Mouse (Mus musculus) embryonic facial prominence, embryonic 11.5 days (tissue): ENCODE results near the gene Nme2. TPM values are rescaled to one million over a fixed set of nuclear protein-coding genes. Genes with fewer than 3 reads are reported as not detected.
A peak's percentile ranks its signal among the peaks of the same experiment; 100 is the strongest.

Experiments
- ATAC-seq: fragments of 200-750 bp; cut with Nextera tagmentation; replicated peaks from 2 replicates; pipeline ENCODE4 v1.8.0; 2017; ENCODE audit warnings: low read depth; ENCODE audit not compliant: insufficient number of reproducible peaks, low FRiP score, low TSS enrichment
- DNase-seq: peaks from one replicate; pipeline ENCODE4 v3.0.0-alpha.2; 2015; ENCODE audit warnings: low spot score
- H3K27ac ChIP-seq: fragments of 300-500 bp; sonication (generic); replicated peaks from 2 replicates; pipeline ENCODE4 v1.5.1; 2014; ENCODE audit warnings: mild to moderate bottlenecking, low read depth, low read length, control low read depth
- H3K27me3 ChIP-seq: fragments of 300-500 bp; sonication (generic); 2 replicates; pipeline ENCODE4 v1.6.1; 2014; ENCODE audit warnings: mild to moderate bottlenecking, low read length, moderate library complexity, mixed read lengths; ENCODE audit not compliant: control insufficient read depth, insufficient read depth
- H3K36me3 ChIP-seq: fragments of 300-500 bp; sonication (generic); replicated peaks from 2 replicates; pipeline ENCODE4 v1.6.1; 2014; ENCODE audit warnings: low read depth, mild to moderate bottlenecking, low read length, moderate library complexity, mixed read lengths; ENCODE audit not compliant: control insufficient read depth, insufficient read depth
- H3K4me1 ChIP-seq: fragments of 300-500 bp; sonication (generic); 2 replicates; pipeline ENCODE4 v1.6.1; 2014; ENCODE audit warnings: low read length, mixed read lengths; ENCODE audit not compliant: control insufficient read depth, insufficient read depth
- H3K4me2 ChIP-seq: fragments of 300-500 bp; sonication (generic); 2 replicates; pipeline ENCODE4 v1.6.1; 2014; ENCODE audit warnings: low read depth, mild to moderate bottlenecking, control low read depth, low read length, moderate library complexity
- H3K4me3 ChIP-seq: fragments of 300-500 bp; sonication (generic); 2 replicates; pipeline ENCODE4 v1.5.1; 2014; ENCODE audit warnings: low read depth, low read length, control low read depth
- H3K9ac ChIP-seq: fragments of 300-500 bp; sonication (generic); replicated peaks from 2 replicates; pipeline ENCODE4 v1.6.1; 2014; ENCODE audit warnings: mild to moderate bottlenecking, control low read depth, low read length
- H3K9me3 ChIP-seq: fragments of 300-500 bp; sonication (generic); replicated peaks from 2 replicates; pipeline ENCODE4 v1.6.1; 2016; ENCODE audit warnings: mild to moderate bottlenecking, low read length, inconsistent platforms, mixed read lengths; ENCODE audit not compliant: control insufficient read depth
- WGBS: fragments of 180-500 bp; shearing (Covaris S2); extraction: QIAGEN DNeasy Blood & Tissue Kit; methylation state at CpG from one replicate; pipeline ENCODE4 v1.1.7; 2014; 5-methylcytosine and 5-hydroxymethylcytosine counted together
- polyA plus RNA-seq: library from polyadenylated mRNA; unstranded; fragments of >200 nt; fragmentation: Nextera tagmentation; extraction: Ambion mirVana; gene quantifications from 2 replicates; pipeline ENCODE4 v1.2.1, GENCODE M21; 2014

Gene Nme2
- polyA plus RNA-seq, 1 experiment from 2014 or later, result 230 TPM

GRCm38 (mm10) chr11:93994531-93994930 is 38.5 kb upstream of the Nme2 start:
- H3K4me2 ChIP-seq, result 0 out of 2 replicates have a peak overlapping the region, but pooled peaks have one; percentile 59
- no peak overlapping the region for H3K27ac ChIP-seq
- ATAC-seq, result no peak
- no peaks in the 10 kb centered on the region for H3K27me3 ChIP-seq
- no peaks in the 10 kb centered on the region for H3K9me3 ChIP-seq
- H3K36me3 ChIP-seq, result no peaks in the 10 kb centered on the region
- H3K4me3 ChIP-seq, result peak overlapping the region; percentile 98
- peaks cover 4% of the 10 kb centered on the region; the same call in 1 of the 2 replicates for H3K4me1 ChIP-seq
- H3K9ac ChIP-seq, result peak overlapping the region; percentile 88
- 75% methylated on average over 5 of the region's 5 CpGs for WGBS
- no peak for DNase-seq

- Histone ChIP-seq H3K4me1 (no peaks in the 10 kb centered on the region), H3K27me3 (no peaks in the 10 kb centered on the region), H3K4me2 (no peak overlapping the region), H3K9me3 (no peaks in the 10 kb centered on the region), H3K9ac (no peak overlapping the region), H3K4me3 (no peak overlapping the region), H3K36me3 (no peaks in the 10 kb centered on the region), H3K27ac (no peak overlapping the region)
- WGBS, result 64% methylated on average over 12 of the region's 12 CpGs
- no peak for ATAC-seq
- no peak for DNase-seq
Observed at GRCm38 (mm10) chr11:93988328-93989062, 32.4 kb upstream of the Nme2 start.

- DNase-seq, result no peak
- no peaks in the 10 kb centered on the region for H3K27me3 ChIP-seq
- H3K4me1 ChIP-seq, result no peaks in the 10 kb centered on the region
- H3K4me3 ChIP-seq, result no peak overlapping the region
- H3K27ac ChIP-seq, result no peak overlapping the region
- no peaks in the 10 kb centered on the region for H3K9me3 ChIP-seq
- ATAC-seq, result no peak
- no peaks in the 10 kb centered on the region for H3K36me3 ChIP-seq
- H3K9ac ChIP-seq, result no peak overlapping the region
- 72% methylated on average over 8 of the region's 8 CpGs for WGBS
- no peak overlapping the region for H3K4me2 ChIP-seq
Observed at GRCm38 (mm10) chr11:93987625-93988327, 31.7 kb upstream of the Nme2 start.

- no peak for ATAC-seq
- 87% methylated on average over 4 of the region's 4 CpGs for WGBS
- Histone ChIP-seq H3K27me3 (no peaks in the 10 kb centered on the region), H3K4me1 (no peaks in the 10 kb centered on the region), H3K9ac (no peak overlapping the region), H3K4me2 (no peak overlapping the region), H3K4me3 (no peak overlapping the region), H3K36me3 (no peaks in the 10 kb centered on the region), H3K9me3 (no peaks in the 10 kb centered on the region), H3K27ac (no peak overlapping the region)
- no peak for DNase-seq
Observed at GRCm38 (mm10) chr11:93987026-93987425, 31.0 kb upstream of the Nme2 start.

GRCm38 (mm10) chr11:93986298-93986697 is 30.2 kb upstream of the Nme2 start:
- no peak for ATAC-seq
- Histone ChIP-seq H3K4me1 (no peaks in the 10 kb centered on the region), H3K36me3 (no peaks in the 10 kb centered on the region), H3K4me3 (no peak overlapping the region), H3K9ac (no peak overlapping the region), H3K9me3 (no peaks in the 10 kb centered on the region), H3K27ac (no peak overlapping the region), H3K27me3 (no peaks in the 10 kb centered on the region), H3K4me2 (no peak overlapping the region)
- DNase-seq, result no peak

- Histone ChIP-seq H3K4me1 (no peaks in the 10 kb centered on the region), H3K4me2 (no peak overlapping the region), H3K27me3 (no peaks in the 10 kb centered on the region), H3K9ac (no peak overlapping the region), H3K4me3 (no peak overlapping the region), H3K36me3 (no peaks in the 10 kb centered on the region), H3K27ac (no peak overlapping the region), H3K9me3 (no peaks in the 10 kb centered on the region)
- DNase-seq, result no peak
- ATAC-seq, result no peak
- WGBS, result 83% methylated on average over 5 of the region's 5 CpGs
Observed at GRCm38 (mm10) chr11:93985265-93985664, 29.2 kb upstream of the Nme2 start.

GRCm38 (mm10) chr11:93984619-93985018 is 28.6 kb upstream of the Nme2 start:
- no peak for DNase-seq
- no peaks in the 10 kb centered on the region for H3K27me3 ChIP-seq
- H3K4me1 ChIP-seq, result no peaks in the 10 kb centered on the region
- WGBS, result 91% methylated on average over 3 of the region's 3 CpGs
- H3K27ac ChIP-seq, result no peak overlapping the region
- ATAC-seq, result no peak
- H3K4me2 ChIP-seq, result no peak overlapping the region
- no peak overlapping the region for H3K9ac ChIP-seq
- no peaks in the 10 kb centered on the region for H3K36me3 ChIP-seq
- no peak overlapping the region for H3K4me3 ChIP-seq
- H3K9me3 ChIP-seq, result no peaks in the 10 kb centered on the region

- H3K4me3 ChIP-seq, result no peak overlapping the region
- H3K27ac ChIP-seq, result no peak overlapping the region
- no peaks in the 10 kb centered on the region for H3K4me1 ChIP-seq
- H3K4me2 ChIP-seq, result no peak overlapping the region
- DNase-seq (no peak), ATAC-seq (no peak)
- no peak overlapping the region for H3K9ac ChIP-seq
- no peaks in the 10 kb centered on the region for H3K27me3 ChIP-seq
- WGBS, result 54% methylated on average over 6 of the region's 6 CpGs
- no peaks in the 10 kb centered on the region for H3K36me3 ChIP-seq
- H3K9me3 ChIP-seq, result no peaks in the 10 kb centered on the region
Observed at GRCm38 (mm10) chr11:93979502-93980049, 23.5 kb upstream of the Nme2 start.
